Mouse (Mus musculus) lung, embryonic 14.5 days (tissue): ENCODE data around the gene Nsd1. TPM values are rescaled to one million over a fixed set of nuclear protein-coding genes. Genes with fewer than 3 reads are reported as not detected.
A peak's percentile ranks its signal among the peaks of the same experiment; 100 is the strongest.

Experiments used
- ATAC-seq: fragments of 200-750 bp; cut with Nextera tagmentation; 2 replicates; pipeline ENCODE4 v1.8.0; 2017; ENCODE audit warnings: mild to moderate bottlenecking, moderate TSS enrichment, moderate library complexity; ENCODE audit not compliant: insufficient read depth
- DNase-seq: peaks from one replicate; pipeline ENCODE4 v3.0.0-alpha.2; 2015
- H3K27ac ChIP-seq: fragments of 300-500 bp; sonication (generic); 2 replicates; pipeline ENCODE4 v1.5.1; 2014; ENCODE audit warnings: low read depth, mild to moderate bottlenecking, moderate library complexity
- H3K27me3 ChIP-seq: fragments of 300-500 bp; sonication (generic); 2 replicates; pipeline ENCODE4 v1.6.1; 2014; ENCODE audit warnings: low read length, control low read depth; ENCODE audit not compliant: insufficient read depth
- H3K36me3 ChIP-seq: fragments of 300-500 bp; sonication (generic); 2 replicates; pipeline ENCODE4 v1.6.1; 2014; ENCODE audit warnings: control low read depth; ENCODE audit not compliant: insufficient read depth
- H3K4me1 ChIP-seq: fragments of 300-500 bp; sonication (generic); 2 replicates; pipeline ENCODE4 v1.6.1; 2014; ENCODE audit warnings: antibody characterized with exemption, control low read depth; ENCODE audit not compliant: insufficient read depth
- H3K4me2 ChIP-seq: fragments of 300-500 bp; sonication (generic); 2 replicates; pipeline ENCODE4 v1.6.1; 2014; ENCODE audit warnings: mild to moderate bottlenecking
- H3K4me3 ChIP-seq: fragments of 300-500 bp; sonication (generic); 2 replicates; pipeline ENCODE4 v1.5.1; 2014; ENCODE audit warnings: low read depth, low read length
- H3K9ac ChIP-seq: fragments of 300-500 bp; sonication (generic); 2 replicates; pipeline ENCODE4 v1.6.1; 2014
- H3K9me3 ChIP-seq: fragments of 300-500 bp; sonication (generic); 2 replicates; pipeline ENCODE4 v1.6.1; 2016; ENCODE audit warnings: low read depth, low read length, control low read depth
- CTCF ChIP-seq: IDR thresholded peaks from 2 replicates; pipeline ENCODE4 v1.5.1; 2016; ENCODE audit warnings: antibody characterized with exemption, low read depth
- WGBS: fragments of 180-500 bp; shearing (Covaris S2); extraction: QIAGEN DNeasy Blood & Tissue Kit; methylation state at CpG from one replicate; pipeline ENCODE4 v1.1.7; 2014; 5-methylcytosine and 5-hydroxymethylcytosine counted together
- polyA plus RNA-seq: library from polyadenylated mRNA; unstranded; fragments of >200 nt; fragmentation: Nextera tagmentation; extraction: Ambion mirVana; gene quantifications from 2 replicates; pipeline ENCODE4 v1.2.1, GENCODE M21; 2014

Nsd1 gene
- polyA plus RNA-seq, 1 experiment from 2014 or later: 80.7 TPM

DNA sequence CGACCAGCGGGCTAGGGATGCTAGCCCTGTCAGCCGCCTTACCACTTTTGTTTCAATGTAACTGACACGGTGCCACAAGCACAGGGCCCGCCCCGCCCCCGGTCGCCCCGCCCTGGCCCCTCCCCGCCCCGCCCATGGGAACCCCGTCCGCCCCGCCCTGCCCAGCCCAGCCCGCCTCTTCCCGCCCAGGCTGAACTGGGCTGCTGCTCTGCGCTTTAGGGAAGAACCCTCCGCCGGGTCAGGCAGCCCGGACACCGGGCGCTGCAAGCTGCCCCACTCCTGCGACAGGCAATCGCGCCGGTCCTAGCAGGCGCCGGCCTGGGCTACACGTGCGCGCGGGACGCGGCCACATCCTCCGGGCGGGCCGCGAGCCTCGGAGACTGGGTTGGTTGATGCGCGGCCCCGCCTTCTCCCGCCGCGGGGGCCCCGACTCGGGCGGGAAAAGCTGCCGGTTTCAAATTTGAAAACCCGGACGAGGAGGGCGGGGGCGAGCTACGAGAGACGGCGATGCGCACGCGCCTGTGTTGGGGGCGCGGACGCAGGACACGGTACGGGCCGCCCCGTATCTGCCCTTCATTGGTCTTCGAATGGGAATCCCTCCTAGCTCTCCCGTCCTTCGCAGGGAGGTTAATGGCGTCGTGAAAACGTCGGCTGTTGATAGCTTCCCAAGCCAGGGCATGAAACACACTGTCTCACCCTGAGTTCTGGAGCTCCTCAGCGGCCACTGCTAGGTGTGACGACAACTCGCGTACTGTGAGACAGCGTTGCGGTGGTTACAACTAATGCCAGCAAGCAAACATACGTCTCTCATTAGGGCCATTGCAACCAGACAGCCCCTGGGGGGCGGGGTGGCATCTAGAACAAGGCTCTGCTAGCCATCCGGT, 120.3 kb downstream of the Nsd1 start, which contains the start of gene Mxd3:
Mxd3 (minus strand) TSS at position 141 of the 884 bp plus-strand sequence.
- Histone ChIP-seq H3K4me2 (peak within 1 kb of the TSS; percentile 90), H3K27ac (peak within 1 kb of the TSS; percentile 95), H3K27me3 (no peaks in the 10 kb centered on the region), H3K36me3 (peaks cover 24% of the 10 kb centered on the region), H3K4me3 (peak within 1 kb of the TSS; percentile 65), H3K9ac (peak within 1 kb of the TSS; percentile 70), H3K9me3 (no peaks in the 10 kb centered on the region), H3K4me1 (peaks cover 8% of the 10 kb centered on the region)
- WGBS: under 1% methylated on average over 81 of the region's 82 CpGs
- peak; percentile 89 for ATAC-seq
- no peak for TF ChIP-seq CTCF
- DNase-seq: peak; percentile 96

GRCm38 (mm10) chr13:55330567-55331400, 121.2 kb downstream of the Nsd1 start:
- Histone ChIP-seq H3K27me3 (no peaks in the 10 kb centered on the region), H3K4me3 (peak overlapping the region; percentile 65), H3K36me3 (peaks cover 16% of the 10 kb centered on the region), H3K4me1 (peaks cover 8% of the 10 kb centered on the region), H3K9ac (peak overlapping the region; percentile 70), H3K9me3 (no peaks in the 10 kb centered on the region), H3K27ac (peak overlapping the region; percentile 95), H3K4me2 (peak overlapping the region; percentile 90)
- TF ChIP-seq CTCF: peak; percentile 63
- no peak for DNase-seq
- 36% methylated on average over 14 of the region's 14 CpGs for WGBS
- ATAC-seq: no peak; the same call in 1 of the 2 replicates

DNA sequence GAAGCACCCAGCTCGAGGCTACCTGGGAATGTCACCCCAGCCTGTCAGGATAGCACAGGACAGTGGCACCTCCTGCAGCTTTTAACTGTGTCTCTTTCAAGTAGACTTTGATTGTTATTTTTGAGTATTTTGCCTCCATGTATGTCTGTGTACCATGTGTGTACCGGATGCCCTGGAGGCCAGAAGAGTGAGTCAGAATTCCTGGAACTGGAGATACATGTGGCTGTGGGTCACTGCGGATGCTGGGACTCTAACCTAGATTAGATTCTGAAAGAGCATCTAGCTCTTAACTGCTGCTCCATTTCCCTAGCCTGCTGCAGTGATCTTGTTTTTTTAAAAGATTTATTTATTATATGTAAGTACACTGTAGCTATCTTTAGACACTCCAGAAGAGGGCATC, 122.7 kb downstream of the Nsd1 start:
- no peak overlapping the region for H3K4me2 ChIP-seq
- ATAC-seq: no peak
- H3K4me3 ChIP-seq: no peak overlapping the region
- peaks cover 8% of the 10 kb centered on the region for H3K4me1 ChIP-seq
- no peaks in the 10 kb centered on the region for H3K9me3 ChIP-seq
- H3K9ac ChIP-seq: no peak overlapping the region
- peaks cover 2% of the 10 kb centered on the region; the same call in 1 of the 2 replicates for H3K36me3 ChIP-seq
- 83% methylated on average over 3 of the region's 3 CpGs for WGBS
- no peak for DNase-seq
- H3K27ac ChIP-seq: no peak overlapping the region
- no peak for TF ChIP-seq CTCF
- H3K27me3 ChIP-seq: no peaks in the 10 kb centered on the region

DNA sequence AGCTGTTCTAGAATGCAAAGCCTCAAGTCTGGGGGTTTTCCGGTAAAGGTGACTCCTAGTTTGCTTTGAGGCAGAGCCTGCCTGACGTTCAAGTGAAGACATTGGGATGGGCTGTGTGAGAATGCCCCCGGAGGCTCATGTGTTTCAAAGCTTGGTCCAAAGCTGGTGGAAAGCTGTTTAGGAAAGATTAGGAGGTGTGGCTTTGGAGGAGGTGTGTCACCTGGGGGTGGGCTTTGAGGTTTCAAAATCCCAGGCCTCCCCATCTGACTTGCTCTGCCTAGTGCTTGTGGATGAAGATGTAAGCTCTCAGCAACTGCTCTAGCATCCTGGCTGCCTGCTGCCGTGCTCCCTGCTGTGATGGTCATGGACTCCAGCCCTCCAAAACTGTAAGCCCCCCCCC, 126.1 kb downstream of the Nsd1 start:
- no peak overlapping the region for H3K9ac ChIP-seq
- H3K4me2 ChIP-seq: no peak overlapping the region
- H3K36me3 ChIP-seq: no peaks in the 10 kb centered on the region
- WGBS: 82% methylated on average over 4 of the region's 4 CpGs
- H3K4me3 ChIP-seq: no peak overlapping the region
- DNase-seq (no peak), ATAC-seq (no peak)
- no peaks in the 10 kb centered on the region for H3K27me3 ChIP-seq
- no peak for TF ChIP-seq CTCF
- H3K4me1 ChIP-seq: peaks cover 5% of the 10 kb centered on the region
- H3K9me3 ChIP-seq: no peaks in the 10 kb centered on the region
- H3K27ac ChIP-seq: no peak overlapping the region

- no peak for ATAC-seq
- TF ChIP-seq CTCF: no peak
- WGBS: 80% methylated on average over 10 of the region's 10 CpGs
- Histone ChIP-seq H3K27me3 (no peaks in the 10 kb centered on the region), H3K9me3 (no peaks in the 10 kb centered on the region), H3K4me2 (no peak overlapping the region), H3K36me3 (no peaks in the 10 kb centered on the region), H3K4me1 (no peaks in the 10 kb centered on the region), H3K4me3 (no peak overlapping the region), H3K9ac (no peak overlapping the region), H3K27ac (no peak overlapping the region)
- no peak for DNase-seq
These were observed 127.9 kb downstream of the Nsd1 start for GRCm38 (mm10) chr13:55337341-55337975.

DNA sequence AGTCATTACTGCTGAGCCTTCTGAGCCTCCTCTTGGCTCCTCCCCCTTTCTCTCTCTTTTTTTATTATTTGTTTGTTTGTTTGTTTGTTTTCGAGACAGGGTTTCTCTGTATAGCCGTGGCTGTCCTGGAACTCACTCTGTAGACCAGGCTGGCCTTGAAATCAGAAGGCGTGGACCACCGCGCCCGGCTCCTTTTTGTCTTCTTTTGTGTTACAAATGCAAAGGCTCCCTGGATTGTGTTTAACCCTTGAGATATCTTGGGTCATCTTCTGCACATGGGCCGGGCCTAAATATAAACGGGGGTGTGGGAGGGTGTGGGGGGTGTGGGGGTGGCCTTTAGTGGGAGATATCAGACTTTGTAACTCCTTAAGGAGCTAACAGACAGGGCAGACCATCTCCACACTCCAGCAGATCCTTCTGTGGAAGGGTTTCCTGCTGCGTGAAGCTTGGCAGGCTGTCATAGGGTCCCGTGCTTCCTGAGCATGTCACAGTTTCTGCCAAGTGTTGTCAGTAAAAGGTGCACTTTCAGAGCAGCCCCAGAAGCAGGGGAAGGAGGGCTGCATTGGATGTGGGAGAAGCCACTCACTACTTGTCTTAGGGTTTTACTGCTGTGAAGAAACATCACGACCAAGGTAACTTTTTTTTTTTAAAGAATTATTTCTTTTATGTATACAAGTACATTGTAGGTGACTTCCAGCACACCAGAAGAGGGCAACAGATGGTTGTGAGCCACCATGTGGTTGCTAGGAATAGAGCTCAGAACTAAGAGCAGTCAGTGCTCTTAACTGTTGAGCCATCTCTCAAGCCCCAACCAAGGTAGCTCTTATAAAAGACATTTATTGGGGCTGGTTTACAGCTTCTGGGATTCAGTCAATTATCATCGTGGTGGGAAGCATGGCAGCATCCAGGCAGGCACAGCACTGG, 128.8 kb downstream of the Nsd1 start:
- H3K4me3 ChIP-seq: no peak overlapping the region
- no peak for TF ChIP-seq CTCF
- no peaks in the 10 kb centered on the region for H3K27me3 ChIP-seq
- DNase-seq (no peak), ATAC-seq (no peak)
- H3K36me3 ChIP-seq: no peaks in the 10 kb centered on the region
- WGBS: 62% methylated on average over 12 of the region's 12 CpGs
- H3K4me1 ChIP-seq: no peaks in the 10 kb centered on the region
- H3K27ac ChIP-seq: no peak overlapping the region
- H3K4me2 ChIP-seq: no peak overlapping the region
- H3K9ac ChIP-seq: no peak overlapping the region
- no peaks in the 10 kb centered on the region for H3K9me3 ChIP-seq
